Mouse (Mus musculus): ENCODE data around the gene Prickle2. TPM values are rescaled to one million over a fixed set of nuclear protein-coding genes. Genes with fewer than 3 reads are reported as not detected.

The Prickle2 gene
- total RNA-seq, 2 experiments from 2014 or later, result 7.1 to 7.4 TPM

DNA sequence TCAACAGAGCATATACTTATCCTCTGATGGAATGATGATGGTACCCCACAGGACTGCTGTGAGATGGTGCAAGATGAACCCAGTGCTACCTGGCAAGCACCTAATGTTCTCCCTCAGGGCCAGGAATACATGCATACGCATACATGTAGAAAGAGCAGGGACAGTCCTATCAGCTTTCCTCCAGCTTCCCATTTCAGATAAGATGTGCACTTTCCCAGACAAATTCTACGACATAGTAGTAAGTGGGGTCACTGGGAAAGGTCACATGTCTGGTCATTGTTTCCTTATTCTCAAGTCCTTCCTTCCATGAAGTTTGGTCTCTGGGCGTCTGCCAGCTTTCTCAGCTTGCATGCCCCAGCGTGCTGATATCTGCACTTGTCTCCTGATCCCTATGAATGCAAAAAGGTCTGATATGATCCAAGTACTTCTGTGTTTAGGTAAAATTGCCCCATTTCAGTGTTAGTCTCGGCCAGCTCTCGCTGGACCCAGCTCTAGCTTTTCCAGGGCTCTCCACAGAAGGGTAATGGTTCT, 187.5 kb downstream of the Prickle2 start:
- DNase-seq, result no peak

DNA sequence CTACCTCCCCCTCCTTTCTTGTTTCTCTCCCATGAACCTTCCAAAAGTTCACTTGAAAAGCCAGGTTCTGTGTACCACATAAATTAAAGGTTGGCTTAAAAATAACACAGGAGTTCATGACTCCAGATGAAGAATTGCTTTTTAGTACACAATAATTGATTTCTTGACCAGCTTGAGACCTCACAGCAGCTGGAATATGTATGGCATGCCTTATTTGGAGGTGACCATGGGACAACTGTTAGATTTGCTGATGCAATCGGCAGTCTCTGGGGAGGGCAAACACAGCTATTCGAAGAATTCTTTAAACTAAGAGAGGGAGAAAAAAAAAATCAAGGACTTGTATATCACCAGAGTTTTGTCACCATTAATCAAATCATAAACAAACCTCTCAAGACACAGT, 189.0 kb downstream of the Prickle2 start:
- no peak for DNase-seq

DNA sequence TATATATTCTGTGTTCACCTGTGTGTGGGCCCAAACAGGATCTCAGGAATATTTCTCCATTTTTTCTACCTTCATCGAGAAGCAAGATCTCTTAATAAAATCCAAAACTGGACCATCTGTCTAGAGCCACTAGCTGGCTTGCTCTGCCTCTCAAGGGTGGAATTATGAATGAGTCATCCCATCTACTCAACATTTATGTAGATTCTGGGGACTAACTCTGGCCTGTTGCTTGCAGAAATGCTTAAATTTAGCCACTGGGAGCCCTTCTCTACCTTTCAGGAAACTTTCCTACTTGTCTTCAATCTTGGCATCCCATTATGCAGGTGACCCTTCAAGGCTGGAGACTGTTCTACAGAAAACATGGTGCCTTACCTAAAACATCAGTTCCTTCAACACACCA, 194.0 kb downstream of the Prickle2 start:
- no peak for DNase-seq

DNA sequence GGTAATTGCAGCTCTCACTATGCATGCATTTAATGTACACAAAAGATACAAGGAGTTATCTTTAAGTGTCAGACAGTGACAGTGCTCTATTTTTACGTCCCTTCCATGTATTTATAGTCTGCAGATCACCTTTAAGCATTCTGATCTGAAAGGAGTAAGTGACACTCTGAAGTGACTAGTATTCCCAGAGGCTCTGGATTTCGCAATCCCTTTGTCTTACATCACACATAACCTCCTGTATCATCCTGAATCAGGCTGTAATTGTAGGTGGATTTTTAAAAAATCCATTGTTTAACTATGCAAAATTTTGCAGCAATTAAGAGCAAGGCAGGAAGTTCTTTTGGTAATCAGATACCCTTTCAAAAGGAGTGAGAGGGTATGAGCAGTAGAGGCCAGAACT, 196.2 kb downstream of the Prickle2 start:
- DNase-seq, result no peak

DNA sequence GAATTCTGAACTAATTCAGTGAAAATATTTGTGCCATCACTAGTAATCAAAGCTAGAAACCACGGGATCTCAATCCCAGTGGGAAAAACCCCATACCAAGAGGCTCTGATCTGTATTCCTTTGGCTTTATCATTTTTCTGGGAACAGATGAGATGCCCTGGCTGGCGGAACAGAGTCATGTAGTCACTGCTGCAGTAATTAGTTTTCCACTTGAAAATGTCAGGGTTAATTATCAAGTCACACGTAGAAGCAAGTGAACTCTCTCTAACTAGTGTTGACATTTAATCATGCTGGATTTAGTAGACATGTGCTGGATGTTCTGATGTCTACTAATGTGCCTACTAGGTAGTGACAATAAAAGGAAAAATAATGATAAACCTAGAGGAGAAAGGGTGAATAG, 199.7 kb downstream of the Prickle2 start:
- DNase-seq, result no peak

DNA sequence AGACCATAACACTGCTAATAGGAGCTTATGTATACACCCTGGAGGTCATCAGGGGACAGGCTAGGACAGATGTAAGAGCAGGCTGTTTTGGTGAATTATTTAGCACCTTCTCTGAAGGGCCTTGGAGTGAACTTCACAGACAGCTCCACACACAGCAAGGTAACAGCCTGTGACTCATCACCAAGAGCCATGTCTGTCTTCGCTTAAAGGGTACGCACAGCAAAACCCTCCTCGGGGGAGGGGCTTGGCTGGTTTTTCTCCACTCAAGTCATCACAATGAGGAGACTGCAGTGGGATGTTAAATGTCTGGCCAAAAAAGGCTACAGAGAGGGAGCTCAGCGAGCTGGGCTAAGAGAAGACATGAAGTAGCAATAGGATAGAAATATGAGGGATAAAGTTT, 206.5 kb downstream of the Prickle2 start:
- DNase-seq, result no peak

DNA sequence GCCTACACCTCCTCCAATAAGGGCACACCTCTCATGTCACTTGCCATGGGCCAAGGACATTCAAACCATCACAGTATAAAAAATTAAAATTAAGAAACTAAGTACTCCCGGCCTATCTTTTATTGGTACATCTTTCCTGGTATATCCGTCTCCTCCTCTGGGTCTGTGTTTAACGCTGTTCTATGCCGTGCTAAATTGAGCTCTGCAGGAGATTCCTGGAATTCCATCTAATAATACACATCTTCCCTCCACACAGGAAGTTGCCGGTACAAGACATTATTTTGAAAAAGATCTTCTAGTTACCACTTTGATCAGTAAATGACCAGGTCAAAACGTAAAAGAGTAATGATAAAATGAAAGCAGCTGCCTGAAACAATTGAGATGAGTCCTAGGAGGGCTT, 207.4 kb downstream of the Prickle2 start:
- DNase-seq, result no peak

DNA sequence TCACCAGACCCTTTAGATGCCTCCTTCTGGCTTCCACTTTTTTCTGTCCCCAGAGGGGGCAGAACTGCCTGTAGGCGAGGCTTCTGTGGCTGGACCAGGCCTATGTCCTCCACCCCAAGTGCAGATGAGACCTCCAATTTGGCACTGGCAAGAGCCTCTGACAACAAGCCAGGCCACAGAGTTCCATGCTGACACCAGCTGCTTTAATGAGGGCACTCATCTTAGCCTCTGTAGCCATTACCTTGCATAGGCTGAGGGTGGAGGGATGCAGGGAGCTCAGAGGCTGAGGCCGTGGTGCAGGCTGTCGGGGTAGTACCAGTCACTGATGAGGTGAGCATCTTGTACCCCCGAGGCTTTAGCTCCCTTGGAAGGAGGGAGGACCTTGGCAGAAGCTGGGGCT, 208.7 kb downstream of the Prickle2 start:
- no peak for DNase-seq

DNA sequence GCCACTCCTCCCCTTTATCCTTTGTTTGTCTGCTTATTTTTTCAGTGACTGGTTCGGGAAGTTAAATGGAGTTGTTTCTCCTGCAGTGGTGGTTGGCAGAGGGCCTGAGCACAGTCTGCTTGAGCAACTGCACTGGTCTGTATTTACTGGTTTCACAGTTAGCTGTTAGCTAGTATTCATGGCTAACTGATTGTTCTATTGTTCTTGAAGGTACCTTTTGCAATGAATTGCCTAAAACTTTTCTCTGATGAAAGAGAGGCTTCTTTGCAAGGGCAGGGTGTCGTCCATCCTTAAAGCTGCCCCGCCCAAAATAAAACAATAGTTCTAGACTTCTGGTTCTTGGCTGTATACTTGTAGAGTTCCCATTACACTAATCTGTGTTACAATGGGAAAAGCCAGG, 210.5 kb downstream of the Prickle2 start:
- no peak for DNase-seq

DNA sequence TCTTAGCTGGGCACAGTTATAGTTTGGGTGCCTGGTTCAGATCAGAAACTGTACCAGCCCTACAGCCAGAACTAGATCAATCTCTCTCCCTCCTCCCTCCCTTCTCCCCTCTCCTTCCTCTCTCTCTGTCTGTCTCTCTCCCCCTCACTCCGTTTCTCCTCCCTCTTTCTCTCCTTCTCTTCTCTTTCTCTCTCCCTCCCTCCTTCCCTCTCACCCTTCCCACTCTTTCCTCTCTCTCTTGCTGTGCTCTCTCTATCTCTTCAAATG, 224.3 kb downstream of the Prickle2 start:
- no peak for DNase-seq

DNA sequence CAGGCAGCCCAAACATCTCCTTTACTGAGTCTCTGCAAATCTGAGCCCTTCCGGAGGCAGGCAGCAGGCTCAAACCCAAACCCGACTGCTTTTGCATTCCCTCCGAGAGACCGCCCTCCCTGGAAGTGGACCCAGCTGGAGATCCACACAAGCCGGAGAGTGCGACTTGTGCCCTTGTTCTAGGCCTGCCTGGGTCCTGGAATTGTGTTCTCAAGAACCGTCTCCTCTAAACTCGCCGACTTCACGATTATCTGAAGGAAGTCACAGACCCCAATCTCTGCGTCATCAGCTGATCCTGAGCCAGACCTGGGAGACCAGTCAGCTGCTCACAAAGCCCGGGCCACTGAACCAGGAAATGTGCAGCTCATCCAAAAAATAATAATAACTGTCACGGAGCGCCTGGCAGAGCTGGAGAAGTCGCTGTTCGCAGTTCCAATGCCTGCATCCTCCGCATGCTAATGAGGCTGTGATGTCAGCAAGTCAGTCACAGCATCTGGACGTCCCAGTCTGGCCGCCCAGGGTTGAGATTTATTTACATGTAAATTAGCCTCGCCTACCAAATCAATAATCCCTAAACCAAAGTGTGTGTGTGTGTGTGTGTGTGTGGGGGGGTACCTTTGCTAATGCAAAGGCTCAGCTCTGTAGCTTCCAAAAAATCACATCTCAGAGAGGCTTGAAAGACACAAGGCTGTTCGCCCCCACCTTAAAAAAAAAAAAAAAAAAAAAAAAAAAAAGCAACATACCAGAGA, 224.8 kb downstream of the Prickle2 start:
- peak; percentile 70 for DNase-seq

DNA sequence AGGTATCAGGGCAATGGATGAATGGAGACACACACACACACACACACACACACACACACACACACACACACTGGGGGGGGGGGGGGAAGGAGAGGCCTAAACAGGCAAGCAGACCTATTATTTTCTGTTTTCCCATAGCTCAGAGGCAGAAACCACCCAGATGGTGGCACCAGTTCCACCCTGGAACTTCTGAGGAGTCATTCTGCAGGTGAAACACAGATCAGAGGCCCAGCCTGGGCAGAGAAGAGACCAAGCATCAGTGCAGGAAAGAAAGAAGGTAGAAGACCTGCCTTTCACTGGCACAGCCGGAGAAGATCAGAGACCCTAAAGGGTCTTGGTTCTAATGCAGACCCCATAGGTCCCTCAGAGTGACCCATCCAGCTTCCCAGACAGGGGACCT, 227.3 kb downstream of the Prickle2 start:
- no peak for DNase-seq

DNA sequence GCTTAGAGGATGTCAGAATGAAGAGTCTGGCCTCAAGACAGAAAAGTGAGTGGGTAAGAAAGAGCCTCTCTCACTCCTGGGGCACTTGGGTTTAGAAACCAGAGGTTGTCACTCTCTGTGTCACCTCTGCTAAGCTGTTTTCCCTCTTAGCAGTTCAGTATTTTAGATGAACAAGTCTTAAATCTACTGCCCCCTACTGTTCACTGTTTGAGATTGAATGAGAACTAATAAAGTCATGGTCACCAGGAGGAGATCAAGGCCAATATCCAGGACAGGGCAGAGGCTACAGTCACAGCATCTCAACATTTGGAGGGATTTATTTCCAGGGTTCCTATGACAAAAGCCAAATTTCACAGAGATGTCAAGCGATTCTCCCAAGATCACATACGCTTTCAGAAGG, 228.3 kb downstream of the Prickle2 start:
- DNase-seq, result no peak

DNA sequence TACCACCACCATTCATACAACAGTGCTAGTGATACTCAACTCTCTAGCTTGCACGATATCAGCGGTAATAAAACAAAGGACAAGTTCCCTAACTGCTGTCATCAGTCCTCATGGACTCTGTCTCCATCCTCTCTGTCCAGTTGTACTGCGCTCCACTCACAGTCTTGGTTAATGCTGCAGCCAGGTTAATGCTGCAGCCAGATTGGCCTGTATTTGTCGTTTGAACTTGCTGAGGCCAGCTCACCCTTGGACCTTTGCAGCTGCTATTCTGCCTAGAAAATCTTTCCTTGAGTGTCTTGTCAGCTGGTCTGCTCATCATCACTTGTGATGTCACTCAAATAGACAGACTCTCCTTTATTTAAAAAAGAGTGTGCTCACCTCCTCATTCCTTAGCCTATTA, 236.5 kb downstream of the Prickle2 start:
- DNase-seq, result no peak

DNA sequence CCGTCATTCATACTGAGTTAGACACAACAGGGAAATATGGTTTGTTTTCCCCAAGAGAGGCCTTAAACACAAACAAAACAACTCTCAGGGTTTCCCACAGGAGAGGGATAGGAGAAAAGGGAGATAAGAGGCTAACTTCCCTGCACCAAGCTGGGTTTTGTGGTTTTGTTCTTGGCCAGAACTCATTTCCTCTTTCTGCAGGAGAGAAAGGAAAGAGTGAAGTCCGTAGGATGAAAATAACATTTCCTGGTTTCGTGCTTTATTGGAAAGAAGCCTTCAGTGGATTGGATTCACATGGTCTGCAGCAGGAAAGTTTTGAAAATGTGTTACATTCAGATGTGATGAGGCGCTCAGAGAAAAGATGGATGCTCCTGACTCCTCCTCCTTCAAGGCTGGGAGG, 237.1 kb downstream of the Prickle2 start:
- no peak for DNase-seq

DNA sequence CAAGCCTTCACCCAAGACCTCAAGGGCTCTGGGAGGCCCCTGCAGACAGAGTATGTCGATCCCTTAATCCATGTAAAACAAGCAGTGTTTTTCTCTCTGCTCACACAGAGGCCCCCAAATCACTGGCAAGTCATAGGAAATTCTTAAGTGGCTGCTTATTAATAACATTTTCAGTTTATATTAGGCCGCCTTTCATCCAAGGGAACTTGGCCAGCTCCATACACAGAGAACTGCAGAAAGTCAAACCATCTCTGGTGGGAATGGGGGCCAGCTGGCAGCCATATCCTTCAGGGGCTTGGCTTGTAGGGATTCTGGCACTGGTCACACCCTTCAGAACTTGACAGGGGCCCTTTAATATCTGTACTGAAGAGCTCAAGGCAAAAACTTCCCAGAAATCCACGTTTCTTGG, 237.6 kb downstream of the Prickle2 start:
- DNase-seq, result peak; percentile 17

DNA sequence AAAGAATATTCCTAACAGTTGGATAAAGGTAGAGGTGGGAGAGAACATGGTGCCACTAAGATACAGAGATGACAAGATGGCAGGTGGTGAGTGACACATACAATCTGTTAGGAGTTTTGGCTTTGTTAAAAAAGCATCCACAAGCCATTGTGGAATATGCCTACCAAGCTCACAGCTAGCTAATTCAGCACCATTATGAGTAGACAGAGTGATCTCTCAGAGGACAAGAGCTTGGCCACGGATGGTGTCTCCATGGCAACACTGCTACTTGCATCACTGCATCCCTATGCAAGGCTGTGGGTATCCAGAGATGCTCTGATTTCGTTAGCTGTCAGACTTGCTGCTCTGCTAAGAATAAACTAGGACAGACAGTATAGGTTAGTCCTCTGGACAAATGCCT, 238.6 kb downstream of the Prickle2 start:
- DNase-seq, result no peak

DNA sequence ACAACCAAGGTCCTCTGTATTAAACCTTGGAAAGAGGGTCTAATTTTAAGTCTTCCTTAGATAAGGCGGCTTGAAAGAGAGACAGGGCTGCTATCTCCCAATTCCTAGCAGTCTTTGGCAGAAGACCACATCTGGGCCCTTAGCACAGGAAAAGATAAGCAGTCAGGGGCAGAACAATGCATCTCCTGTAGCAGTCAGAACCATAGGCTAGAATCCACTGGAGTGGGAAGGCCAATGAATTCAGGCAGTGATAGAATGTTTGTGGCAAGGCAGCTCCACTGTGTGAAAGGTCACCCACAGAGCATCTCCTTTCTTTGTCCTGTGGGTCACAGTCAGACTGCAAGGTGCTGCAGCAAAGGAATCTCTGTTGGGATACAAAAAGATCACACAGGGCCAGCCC, 240.3 kb downstream of the Prickle2 start:
- DNase-seq, result no peak

DNA sequence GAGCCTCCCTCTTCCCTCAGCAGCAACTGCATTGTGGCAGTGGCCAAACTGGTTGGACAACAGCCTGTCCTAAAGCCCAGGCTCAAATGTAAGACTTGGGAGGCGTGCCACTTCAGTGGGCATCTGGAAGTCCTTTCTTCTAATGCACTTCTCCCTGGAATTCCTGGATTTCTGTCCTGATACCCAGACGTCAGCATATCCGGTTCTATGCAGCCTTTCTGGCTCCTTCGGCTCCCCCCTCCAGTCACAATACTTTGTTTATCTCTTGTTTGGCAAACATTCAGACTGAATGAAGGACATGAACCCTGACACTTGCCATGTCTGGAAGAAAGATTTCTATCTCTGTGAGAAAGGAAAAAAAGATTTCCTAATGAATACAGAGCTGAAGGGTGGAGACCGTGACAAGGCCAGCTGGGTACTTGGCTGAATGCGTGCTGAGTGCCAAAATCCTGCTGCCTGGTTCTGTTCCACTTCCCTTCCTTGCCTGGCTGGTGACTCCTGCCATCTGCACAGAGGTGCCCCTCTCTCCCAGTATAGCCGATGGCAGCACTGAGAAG, 241.1 kb downstream of the Prickle2 start:
- no peak for DNase-seq

DNA sequence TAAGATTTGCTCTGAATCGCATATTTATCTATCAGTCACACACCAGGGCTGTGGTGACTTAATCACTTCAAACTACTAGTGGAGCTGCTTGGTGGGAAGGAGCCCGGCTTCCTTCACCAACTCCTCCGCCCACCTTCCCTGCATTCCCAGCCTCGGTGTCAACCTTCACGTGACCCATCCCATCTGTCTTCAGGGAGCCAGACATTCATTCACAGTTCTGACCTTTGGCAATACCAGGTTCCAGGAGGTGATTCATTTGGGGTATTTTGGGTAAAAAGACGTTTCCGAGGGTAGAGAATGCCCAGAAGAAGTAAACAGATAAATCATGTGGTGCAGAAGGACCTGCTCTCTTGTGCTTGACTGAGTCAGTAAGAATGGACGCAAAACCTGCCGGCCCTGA, 242.2 kb downstream of the Prickle2 start:
- DNase-seq, result no peak

DNA sequence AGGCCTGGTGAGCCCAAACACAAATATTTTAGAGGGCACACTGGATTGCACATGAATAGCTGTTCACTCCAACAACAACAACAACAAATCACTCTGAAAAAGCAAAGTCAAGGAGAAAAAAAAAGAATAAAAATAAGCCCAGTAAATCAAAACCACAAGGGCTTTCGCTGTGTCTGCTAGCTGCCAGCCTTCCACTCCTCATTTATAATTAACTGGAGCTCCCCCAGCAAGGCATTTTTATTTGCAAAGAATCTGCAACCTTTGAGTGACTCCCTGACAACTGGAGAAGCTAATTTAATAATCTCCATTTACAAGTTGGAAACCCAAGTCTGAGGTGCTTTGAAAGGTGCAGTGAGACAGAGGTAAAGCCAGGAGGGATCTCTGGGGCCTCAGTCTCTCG, 245.2 kb downstream of the Prickle2 start:
- DNase-seq, result no peak

DNA sequence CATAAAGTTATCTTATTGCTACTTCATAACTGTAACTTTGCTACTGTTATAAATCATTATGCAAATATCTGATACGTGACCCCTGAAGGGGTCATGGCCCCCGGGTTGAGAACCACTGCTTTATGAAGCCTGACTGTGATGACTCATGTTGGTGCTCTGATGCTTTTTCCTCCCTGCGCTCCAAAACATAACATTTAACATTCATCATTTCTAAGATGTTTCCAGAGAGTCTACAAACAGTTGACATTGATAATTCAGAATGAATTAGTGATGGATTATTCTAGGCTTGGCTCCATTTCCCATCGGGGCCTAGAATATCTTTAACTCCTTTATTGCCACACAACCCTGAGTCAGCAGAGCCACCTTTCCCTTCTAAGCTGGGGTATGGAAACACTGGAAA, 247.9 kb downstream of the Prickle2 start:
- no peak for DNase-seq

DNA sequence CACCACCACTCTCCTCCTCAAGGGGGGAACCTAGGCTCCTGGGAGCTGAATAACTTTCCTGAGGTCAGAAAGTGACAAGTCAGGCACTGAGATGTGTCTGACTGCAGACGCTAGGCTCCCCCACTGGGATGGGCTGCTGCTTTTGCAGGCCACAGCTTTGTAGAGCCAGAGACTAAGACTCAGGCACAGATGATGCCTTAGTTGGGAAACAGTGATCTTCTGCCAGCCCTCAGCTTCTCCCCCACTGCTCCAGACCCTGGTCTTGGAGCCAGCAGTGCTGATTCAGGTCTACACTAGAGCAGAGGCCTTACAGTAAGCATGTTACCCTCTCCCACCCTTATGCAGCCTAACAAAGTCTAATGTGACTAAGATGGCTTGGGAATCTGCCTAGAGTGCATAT, 254.5 kb downstream of the Prickle2 start:
- no peak for DNase-seq

DNA sequence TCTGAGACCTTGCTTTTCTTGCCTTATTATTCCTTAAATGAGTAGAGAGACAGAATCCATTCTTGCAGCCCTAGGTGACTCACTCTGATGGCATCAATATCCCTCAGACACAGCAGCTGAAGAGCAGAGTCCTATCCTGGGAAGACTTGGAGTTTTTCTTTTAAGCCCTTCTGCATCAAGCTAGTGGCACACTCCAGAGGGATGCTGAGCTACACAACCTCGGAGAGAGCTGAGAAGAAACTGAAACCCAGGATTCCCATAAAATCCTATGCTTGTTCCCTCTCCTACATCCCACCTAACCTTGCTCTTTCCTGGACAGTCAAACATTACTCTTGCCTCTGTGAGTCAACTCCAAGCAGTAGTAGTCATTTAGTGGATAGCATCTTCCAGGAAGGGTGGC, 256.0 kb downstream of the Prickle2 start:
- DNase-seq, result no peak

DNA sequence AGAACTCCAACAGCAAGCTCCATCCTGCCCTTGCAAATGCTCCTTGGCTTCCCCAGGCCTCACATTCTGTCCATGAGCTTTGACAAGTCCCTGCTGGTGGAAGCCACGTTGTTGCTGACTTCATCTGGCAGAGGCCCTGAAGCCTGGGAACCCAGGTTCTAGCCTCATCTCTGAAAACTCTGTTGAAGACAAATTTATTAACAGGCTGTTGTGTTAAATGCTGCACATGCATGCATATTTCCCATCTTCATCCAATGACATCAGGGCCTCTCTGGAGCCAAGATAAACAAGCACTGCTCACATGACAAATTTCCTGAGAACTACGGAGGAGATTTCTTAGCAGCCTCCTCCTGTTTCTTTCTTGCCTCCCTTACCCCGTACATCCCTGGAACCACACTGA, 259.3 kb downstream of the Prickle2 start:
- no peak for DNase-seq
